Mouse (Mus musculus): ENCODE measurements around the gene Slamf8. TPM values are rescaled to one million over a fixed set of nuclear protein-coding genes. Genes with fewer than 3 reads are reported as not detected.

The Slamf8 gene
- polyA plus RNA-seq (2012; rRNA removed): 0.28 and 0.44 TPM in 2 replicates

DNA sequence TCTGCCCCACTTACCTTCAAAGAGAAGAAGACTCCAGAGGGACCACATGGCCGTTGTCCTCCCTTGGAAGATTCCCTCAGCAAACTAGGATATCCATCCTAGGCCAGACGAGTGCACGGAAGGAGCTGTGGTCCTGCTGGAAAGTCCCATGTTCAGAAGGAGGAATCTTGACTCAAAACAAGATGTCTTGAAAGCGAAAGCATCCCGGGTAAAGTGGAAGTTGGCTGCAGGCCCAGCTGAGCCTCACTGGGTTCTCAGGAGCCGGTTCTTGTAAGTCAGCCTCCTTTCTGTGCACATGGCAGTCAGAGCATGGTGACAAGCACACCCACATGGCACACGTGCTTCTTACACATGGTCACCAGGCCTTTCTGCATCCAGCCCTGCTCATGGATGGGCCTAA lies at the start of gene Slamf8:
TSS of gene Slamf8 (minus strand) at position 184 of the 400 bp plus-strand sequence.
- DNase-seq (ENCODE audit: extremely low spot score in 1 of 2, low spot score in 1 of 2): peak in 1 of 2 experiments; percentile 29

DNA sequence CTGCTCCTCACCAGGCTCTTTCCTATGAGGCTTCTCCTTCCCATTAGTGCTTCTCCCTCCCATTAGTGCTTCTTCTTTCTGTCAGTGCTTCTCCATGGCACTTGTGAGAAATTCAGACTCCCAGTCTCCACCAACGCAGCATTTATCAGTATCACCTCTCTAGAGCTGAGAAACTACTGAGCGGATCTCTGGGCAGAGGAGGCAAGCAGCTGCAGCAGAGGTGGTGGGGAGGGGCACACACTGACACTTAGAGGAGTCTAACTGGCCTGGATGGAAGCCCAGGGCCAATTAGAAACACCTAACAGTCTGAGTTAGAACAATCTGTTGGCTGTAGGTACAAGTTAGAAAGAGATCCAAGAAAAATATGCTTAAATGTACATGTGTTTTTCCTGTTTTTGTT lies 48.4 kb upstream of the Slamf8 start:
- peak in 1 of 2 experiments; percentile 13 for DNase-seq (ENCODE audit: extremely low spot score in 1 of 2, low spot score in 1 of 2)

DNA sequence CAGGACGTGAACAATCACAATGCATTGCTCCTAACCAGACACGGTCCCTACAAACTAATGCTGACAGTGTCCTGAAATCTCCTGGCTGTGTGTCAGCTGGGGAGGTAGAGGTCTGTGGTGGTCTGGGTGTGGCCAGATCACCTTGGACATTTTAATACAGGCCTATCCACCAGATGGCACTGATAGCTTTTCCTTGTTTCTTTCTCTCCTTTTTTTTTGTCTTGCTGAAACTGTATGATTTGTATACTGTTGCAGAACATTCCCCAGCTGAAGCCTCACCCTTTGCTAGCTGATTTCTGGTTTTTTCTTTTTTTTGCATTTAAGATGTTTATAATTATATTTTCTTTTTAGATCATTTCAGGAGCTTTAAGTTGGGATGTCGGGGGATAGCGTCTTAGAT lies 47.4 kb upstream of the Slamf8 start:
- DNase-seq (ENCODE audit: extremely low spot score in 1 of 2, low spot score in 1 of 2): no peak

DNA sequence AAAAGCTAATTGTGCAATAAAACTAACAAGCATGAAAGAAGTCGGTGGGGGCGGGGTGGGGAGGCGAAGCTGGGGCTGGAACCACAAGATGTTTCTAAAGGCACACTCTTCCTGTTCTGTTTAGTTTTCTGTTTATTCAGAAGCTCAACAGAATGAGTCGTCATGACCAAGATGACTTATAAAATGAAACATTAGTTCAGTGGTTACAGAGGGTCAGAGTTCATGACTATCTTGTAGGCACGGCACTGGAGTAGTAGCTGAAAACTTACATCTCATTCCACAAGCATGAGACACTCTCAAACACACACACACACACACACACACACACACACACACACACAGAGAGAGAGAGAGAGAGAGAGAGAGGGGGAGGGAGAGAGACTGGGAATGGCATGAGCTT lies 45.9 kb upstream of the Slamf8 start:
- DNase-seq (ENCODE audit: extremely low spot score in 1 of 2, low spot score in 1 of 2): no peak

DNA sequence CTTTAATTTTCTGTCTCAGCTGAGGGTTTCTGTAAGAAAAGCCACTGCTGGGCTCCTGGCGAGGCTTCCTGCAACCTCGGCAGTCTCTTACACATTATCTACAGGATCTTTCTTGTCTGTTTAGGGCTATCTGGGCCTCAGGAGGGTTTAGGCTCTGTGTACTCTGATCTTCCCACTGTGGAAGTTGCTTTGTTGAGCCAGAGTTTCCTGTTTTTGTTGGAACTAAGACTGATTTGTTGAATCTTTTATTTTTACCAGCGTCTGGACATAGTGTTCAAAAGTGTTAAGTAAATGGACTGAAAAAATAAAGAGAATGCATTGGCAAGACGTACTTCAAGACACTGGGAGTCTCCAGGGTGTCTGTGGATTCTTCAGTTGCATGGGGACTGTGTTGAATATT lies 44.9 kb upstream of the Slamf8 start:
- no peak for DNase-seq (ENCODE audit: extremely low spot score in 1 of 2, low spot score in 1 of 2)

DNA sequence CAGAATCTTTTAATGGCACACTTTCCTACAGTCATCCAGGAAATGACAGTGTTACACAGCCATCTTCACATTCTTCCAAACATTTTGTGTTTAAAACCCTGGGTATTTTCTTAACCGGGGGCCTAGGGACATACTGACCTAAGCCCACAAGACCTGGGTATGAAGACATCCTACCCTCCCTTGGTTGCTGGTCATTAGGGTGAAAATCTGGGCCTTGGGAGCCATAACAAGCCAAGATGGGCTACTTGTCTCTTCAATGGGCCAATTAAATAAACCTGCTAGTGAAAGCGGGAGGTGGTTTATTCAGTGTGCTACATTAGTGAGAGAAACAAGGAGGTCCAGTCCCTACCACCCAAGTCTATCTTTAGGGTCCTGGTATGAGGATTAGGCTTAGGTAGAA lies 43.8 kb upstream of the Slamf8 start:
- no peak for DNase-seq (ENCODE audit: extremely low spot score in 1 of 2, low spot score in 1 of 2)

DNA sequence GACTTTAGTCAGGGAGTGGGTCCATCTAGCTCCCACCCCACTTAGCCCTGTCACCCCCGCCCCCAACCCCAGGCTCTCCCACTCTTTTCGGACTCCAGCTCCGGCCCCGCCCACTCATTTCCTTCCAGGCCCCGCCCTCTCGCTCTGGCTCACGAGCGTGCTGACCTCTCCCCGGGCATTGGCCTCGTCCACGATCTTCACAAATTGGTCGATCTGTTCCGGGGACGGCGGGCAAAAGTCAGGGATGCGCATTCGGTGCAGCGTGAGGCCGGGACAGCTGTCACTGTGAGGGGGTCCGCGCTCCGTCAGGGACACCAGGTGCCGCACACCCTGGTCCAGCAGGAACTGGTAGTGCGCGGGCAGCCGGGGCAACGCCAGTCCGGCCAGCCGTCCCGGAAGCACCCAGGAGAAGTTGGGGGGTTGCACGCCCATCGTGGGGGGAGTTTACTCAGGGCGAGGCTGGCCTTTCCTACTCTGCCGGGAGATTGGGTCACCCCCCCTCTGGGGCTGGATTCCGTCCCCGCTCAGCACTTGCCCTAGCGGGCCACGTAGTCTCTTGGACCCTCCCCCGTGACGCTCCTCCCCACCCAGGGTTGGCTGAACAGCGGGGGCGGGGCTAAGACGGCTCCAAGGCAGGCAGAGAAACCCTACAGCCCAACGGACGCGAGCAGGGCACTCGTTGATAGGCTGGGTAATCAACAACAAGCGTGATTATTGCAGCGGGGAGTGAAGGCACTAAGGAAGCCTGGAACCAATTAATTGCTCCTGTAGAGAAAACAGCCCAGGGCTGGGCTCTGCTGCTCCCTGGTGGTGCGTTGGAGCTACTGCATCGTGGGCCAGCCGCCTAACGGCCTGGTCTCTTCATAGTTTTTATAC lies 42.3 kb upstream of the Slamf8 start, which contains the start of gene Dusp23:
TSS of gene Dusp23 (minus strand) at position 512 of the 876 bp plus-strand sequence.
- DNase-seq (ENCODE audit: extremely low spot score in 1 of 2, low spot score in 1 of 2): peak; percentile 90 to 93

DNA sequence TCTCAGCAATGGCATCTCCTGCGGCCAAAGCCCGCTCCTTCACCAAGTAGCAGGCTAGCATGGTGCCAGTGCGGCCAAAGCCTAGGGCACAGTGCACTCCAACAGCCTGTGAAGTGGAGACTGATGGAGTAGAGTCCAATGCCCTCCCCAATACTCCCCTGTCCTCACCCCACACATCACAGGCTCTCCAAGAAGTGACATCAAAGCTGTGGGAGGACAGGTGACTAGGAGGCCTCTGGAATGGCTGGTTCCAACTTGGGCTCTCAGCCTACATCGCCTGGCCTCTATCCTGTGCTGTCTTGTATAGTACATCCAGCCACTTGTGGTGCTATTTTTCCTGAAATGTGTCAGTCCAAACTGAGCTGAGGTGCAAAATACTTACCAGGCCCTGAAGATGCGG lies 41.4 kb upstream of the Slamf8 start:
- DNase-seq (ENCODE audit: extremely low spot score in 1 of 2, low spot score in 1 of 2): no peak

DNA sequence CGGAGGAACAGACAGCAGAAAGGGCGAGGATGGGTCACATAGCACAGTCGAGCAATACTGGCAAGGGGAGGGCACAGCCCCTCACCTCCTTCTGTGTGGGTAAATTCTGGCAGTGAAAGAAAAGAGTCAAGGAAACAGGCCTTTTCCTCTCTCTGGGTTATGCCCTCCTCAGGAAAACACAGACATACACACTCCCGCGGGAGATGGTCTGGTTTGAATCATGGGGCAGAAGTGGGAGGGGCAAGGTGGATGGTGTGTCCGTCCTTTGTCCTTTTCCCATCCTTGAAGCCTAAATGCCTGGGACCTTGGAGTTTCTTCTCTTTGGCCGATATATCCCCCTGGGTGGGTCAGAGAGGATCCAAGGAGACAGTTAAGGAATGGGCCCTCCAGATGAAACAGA lies 39.5 kb upstream of the Slamf8 start:
- no peak for DNase-seq (ENCODE audit: extremely low spot score in 1 of 2, low spot score in 1 of 2)

DNA sequence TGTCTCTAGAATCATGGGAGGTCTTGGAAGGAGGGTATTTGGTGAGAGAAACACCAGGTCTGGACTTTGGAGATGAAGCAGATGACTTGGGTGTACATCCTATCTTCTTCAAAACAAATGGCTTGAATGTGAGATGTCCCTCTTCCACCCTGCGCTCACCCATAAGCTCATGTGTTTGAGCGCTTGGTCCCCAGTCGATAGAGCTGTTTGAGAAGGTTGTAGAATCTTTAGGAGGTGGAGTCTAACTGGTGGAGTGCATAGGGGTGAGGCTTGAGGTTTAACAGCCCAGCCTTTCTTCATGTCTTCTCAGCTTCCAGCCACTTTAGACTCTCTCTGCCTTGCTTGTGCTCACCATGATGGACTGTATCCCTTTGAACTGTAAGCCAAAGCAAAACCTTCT lies 35.9 kb upstream of the Slamf8 start:
- no peak for DNase-seq (ENCODE audit: extremely low spot score in 1 of 2, low spot score in 1 of 2)

DNA sequence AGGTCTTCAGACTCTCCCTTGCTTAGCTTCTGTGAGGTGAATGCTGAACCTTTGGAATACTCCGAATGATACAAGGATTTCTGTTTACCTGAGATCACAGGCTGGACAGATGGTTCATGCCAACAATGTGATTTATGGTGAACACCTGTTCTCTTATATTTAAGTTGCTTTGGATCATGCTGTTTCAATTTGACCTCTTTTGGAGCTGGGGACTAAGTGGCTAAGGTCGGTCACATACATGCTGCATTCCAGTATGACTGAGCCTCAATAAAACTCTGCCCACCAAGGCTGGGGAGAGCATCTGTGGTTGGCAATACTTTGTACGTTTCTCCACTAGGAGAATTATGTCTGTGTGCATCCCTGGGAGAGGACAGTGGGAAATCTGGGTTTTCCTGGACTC lies 33.7 kb upstream of the Slamf8 start:
- DNase-seq (ENCODE audit: extremely low spot score in 1 of 2, low spot score in 1 of 2): no peak

DNA sequence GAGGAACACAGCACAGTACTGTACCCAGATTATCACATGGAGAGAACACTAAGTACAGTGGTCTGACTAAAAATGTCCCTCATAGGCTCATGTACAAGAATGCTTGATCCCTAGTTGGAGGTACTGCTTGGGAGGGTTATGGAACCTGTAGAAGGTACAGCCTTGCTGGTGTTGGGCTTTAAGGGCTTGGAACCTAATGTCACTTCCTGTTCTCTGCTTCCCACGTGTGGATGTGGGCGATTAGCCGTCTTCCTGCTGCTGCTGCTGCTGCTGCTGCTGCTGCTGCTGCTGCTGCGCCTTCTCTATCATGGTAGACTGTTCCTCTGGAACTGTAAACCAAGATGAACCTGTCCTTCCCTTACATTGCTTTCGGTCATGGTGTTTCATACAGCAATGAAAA lies 33.2 kb upstream of the Slamf8 start:
- no peak for DNase-seq (ENCODE audit: extremely low spot score in 1 of 2, low spot score in 1 of 2)

DNA sequence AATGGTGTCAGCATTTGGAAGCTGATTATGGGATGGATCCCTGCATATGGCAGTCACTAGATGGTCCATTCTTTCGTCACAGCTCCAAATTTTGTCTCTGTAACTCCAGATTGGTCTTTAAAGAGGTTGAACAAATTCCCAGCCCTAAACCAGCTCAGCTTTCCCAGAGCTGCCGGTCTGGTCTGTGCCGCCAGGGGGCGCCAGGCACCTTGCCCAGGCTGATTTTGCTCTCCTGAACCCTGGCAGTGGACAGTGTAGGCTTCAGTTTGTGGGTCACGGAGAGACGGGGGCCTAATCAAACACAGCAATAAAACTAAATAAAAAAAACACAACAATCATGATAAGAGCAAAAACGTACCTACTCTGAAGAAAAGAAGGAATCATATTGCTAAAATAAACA lies 28.9 kb upstream of the Slamf8 start:
- peak in 1 of 2 experiments; percentile 75 for DNase-seq (ENCODE audit: extremely low spot score in 1 of 2, low spot score in 1 of 2)

DNA sequence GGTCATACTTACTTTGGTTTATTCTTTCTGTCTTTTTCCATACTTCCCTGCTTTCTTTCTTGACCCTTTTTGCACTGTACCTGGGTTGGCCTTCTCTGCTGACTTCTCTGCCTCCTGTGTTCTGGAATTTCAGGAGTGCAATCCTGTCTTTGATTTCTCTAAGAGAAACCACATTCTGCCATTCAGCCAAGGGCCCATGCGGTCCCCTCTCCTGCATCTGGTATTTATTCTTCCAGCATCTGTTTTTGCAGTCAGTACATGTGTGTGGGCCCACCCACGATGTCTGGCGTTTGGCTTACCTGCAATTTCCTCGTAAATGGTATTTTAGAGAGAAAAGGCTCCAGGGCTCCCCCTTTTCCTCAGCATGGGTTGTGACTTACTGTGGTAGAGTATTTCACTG lies 27.8 kb upstream of the Slamf8 start:
- DNase-seq (ENCODE audit: extremely low spot score in 1 of 2, low spot score in 1 of 2): no peak

DNA sequence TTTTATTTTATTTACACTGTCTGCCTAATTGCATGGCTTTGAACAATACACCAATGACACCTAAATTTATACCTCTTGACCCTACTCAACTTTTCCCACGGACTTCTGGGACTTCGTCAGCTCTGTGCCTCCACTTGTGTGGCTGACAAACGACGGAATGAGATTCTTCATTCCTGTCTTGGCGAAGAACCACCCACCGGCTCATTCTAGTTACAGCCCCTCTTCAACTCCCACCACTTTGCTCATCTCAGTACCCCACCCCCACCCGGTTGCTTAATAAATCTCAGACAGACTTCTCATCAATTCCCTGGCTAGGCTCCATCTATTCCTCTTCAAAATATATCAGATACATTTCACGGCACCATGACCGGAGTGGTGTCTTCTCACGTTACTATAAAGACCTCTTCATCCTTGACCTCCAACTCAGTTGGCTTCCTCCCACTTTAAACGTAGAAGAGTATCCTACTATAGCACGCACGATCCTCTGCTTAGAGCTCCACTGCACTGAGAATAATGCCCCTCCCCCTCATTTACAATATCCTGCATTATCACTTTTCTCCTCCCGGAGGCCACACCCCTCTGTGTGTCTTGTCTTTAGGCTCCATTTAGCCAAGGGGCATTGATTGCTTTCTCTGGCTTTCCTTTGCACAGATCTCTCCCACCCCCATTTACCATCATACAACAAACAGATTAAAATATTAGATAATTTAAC lies 27.2 kb upstream of the Slamf8 start:
- no peak for DNase-seq (ENCODE audit: extremely low spot score in 1 of 2, low spot score in 1 of 2)

DNA sequence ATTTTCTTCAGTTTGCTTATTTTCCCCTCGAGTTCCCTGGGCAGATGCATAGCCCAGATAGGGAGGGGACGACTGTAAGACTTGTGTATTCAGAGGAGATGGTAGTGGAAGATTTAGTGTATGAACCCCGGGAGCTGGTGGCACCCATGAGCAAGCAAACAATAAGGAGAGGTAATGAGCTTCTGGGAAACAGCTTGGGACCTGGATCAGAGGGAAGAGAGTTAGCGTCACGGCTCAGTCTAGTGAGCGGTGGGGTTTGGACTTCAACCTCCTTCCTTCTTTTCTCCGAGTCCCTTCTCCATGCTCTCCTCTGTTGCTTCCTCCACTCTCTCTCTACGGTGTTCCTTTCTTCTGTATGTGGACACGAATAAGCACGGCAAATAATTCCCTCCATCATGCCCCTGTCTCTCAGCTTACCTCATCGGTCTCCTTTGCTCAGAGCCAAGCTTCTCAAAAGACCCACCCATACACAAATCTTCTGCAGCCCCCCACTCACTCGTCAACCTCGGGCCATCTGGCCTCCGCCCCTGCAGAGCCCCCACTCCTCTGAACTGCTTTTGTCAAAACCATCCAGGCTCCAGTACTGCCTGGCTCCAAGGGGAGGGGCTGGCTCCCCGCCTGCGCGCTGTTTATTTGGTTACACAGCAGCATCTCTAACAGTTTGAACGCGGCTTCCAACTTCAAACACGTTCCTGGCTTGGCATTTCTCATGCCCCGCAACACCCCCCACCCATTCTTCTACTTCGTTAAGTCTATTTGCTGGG lies 26.4 kb upstream of the Slamf8 start:
- DNase-seq (ENCODE audit: extremely low spot score in 1 of 2, low spot score in 1 of 2): peak in 1 of 2 experiments; percentile 35

DNA sequence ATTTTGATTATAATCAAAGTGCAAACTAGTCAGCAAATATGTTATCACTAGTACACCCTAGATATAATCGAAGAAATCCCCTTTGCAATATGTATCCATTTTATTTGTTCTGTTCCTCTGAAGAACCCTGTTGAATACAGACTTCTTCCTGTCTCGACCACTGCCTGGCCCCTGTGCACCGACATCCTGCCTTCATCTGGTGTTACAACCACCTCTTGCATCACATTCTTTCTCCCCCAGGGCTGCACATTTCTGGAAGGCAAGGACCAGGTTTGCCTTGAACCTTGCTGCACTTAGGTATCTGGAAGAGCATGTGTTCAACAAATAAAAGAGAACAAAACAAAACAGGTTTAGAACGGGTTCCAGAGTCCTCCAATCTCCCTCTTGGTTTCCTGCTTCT lies 25.0 kb upstream of the Slamf8 start:
- no peak for DNase-seq (ENCODE audit: extremely low spot score in 1 of 2, low spot score in 1 of 2)

DNA sequence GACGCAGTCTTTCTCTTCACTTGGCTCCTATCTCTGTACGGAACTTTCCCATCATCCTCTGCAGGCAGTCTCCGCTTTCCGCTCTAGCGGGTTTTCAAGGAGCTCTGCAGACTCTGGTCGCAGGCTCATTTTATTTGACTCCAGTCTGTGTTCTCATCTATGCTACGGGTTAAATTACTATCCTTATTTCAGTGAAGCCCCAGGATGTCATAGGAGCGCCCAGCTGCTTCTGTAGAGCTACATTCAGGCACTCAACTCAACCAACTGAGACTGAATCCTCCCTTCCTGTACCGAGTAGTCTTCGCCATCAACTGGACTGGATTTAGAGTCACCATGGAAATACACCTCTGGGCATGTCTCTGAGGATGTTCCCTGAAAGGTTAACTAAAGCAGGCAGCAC lies 24.3 kb upstream of the Slamf8 start:
- no peak for DNase-seq (ENCODE audit: extremely low spot score in 1 of 2, low spot score in 1 of 2)

DNA sequence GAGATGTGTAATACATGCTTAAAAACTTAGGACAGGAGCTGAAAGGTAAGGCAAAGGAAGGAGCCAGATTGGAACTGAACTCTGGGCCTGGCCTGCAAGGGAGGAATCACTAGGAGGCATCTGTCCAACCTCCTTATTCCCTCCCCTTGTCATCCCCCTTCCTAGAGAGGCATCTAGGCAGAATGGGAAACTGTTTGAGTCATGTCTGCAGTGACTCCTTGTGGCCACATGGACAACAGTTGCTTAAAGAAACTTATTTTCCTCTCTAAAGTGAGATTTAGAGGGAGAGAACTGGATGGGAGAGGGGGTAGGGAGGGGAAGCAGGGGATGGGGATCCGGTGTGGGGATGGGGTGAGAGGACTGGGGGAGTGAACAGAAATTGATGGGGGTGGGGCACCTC lies 22.4 kb upstream of the Slamf8 start:
- DNase-seq (ENCODE audit: extremely low spot score in 1 of 2, low spot score in 1 of 2): no peak

DNA sequence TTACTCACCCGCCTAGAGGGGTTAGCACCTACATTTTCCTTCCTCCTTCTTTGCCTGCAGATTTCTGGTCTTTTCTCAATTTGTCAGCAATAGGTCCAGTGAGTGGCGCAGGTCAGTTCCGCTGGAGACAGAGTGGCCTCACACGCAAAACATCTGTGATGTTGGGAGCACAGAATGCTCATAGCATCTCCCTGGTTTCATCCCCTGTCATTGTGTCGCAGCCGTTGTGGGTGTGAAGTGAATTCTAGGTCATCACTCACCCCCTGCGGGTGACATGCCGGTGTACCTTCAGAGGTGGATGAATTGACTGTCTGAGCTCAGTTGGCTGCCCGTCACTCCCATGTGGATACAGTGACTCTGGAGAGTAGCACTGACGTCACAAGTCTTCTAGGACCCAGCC lies 20.9 kb upstream of the Slamf8 start:
- no peak for DNase-seq (ENCODE audit: extremely low spot score in 1 of 2, low spot score in 1 of 2)

DNA sequence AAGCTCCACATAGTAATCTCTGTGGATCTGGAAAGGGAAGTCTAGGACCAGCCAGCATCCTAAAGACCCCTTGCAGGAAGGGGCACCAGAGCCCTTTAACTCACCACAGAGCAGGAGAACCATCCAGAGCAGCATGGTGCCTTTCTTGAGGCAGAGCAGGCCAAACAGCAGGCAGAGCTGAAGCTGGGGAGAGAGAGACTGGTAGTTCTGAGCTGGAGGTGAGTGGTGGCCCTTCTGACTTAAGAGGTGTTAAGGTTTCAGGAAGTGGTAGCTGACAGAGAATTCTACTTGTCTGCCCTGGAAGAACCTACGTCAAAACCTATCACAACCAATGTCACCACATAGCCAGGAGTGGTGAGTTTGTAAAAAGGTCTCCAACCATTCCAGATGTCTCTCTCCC lies 12.0 kb upstream of the Slamf8 start, which contains the start of gene Fcrl6:
TSS of gene Fcrl6 (minus strand) at position 226 of the 400 bp plus-strand sequence.
- no peak for DNase-seq (ENCODE audit: extremely low spot score in 1 of 2, low spot score in 1 of 2)
